Mouse (Mus musculus): ENCODE results near the gene Etnk1. TPM values are rescaled to one million over a fixed set of nuclear protein-coding genes. Genes with fewer than 3 reads are reported as not detected.
"Not testable (repeated sequence)": the region's sequence is repeated elsewhere in the genome, so short reads cannot be mapped to it uniquely, and the experiment has no call there.

The Etnk1 gene
- polyA plus RNA-seq, 1 experiment from 2014 or later = 42.2 TPM

DNA sequence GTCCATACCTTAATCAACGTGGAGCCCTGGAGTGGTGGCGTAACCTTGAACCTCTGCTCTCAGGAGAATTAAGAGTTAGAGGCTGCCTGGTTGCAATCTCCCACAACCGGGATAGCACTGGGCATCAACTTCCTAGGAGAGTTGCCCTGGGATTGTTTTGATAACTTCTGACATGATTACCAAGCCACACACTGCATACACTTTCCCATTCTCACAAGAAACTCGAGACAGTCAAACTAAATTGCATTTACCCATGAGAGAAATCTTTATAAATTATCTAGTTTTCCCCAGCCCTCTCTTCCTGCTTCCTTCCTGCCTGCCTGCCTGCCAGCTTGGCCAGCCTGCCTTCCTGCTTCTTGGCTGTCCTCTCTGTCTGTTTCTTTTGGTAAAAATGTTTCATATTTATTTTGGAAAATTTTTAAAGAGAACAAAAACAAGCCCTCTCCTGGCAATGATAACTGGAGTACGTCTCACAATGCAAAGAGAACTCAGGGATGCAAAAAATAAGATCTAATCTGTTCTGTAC lies 17.2 kb upstream of the Etnk1 start:
- in situ Hi-C loops (cut with MboI; ENCODE audit: low pct_unique_long_range_greater_than_20kb) = loop anchor here (25.0 kb wide), 2 partner anchors 638 to 788 kb away; partner anchors contain the start of gene Ldhb
- H3K27me3 ChIP-seq = no peaks in the 10 kb centered on the region
- ATAC-seq = no peak
- CTCF ChIA-PET = no interaction called here
- TF ChIP-seq CTCF (IDR thresholded peaks at IDR 0.05) = no peak
- POLR2A ChIA-PET = no interaction called here
- DNase-seq (ENCODE audit: low read depth, low spot score) = no peak

GRCm38 (mm10) chr6:143151081-143151995 lies 15.7 kb upstream of the Etnk1 start:
- ATAC-seq; POLR2A ChIA-PET; H3K27me3 ChIP-seq; DNase-seq (ENCODE audit: low read depth, low spot score): not testable (repeated sequence)
- CTCF ChIA-PET = interaction anchor here (1.2 to 2.0 kb wide), 3 partner anchors 15 to 20 kb away, joined by 3 to 8 read pairs (median 5); partner anchors contain the start of gene Etnk1
- in situ Hi-C loops (cut with MboI; ENCODE audit: low pct_unique_long_range_greater_than_20kb) = loop anchor here (25.0 kb wide), 2 partner anchors 639 to 789 kb away; partner anchors contain the start of gene Ldhb

GRCm38 (mm10) chr6:143152321-143152827 lies 14.6 kb upstream of the Etnk1 start:
- ATAC-seq (peak; percentile 96), DNase-seq (ENCODE audit: low read depth, low spot score) (peak; percentile 94)
- CTCF ChIA-PET = interaction anchor here (0.7 to 2.0 kb wide), 6 partner anchors 14 to 127 kb away, joined by 3 to 8 read pairs (median 4); partner anchors contain the start of gene Etnk1
- peak; percentile 38 for TF ChIP-seq CTCF (IDR thresholded peaks at IDR 0.05)
- in situ Hi-C loops (cut with MboI; ENCODE audit: low pct_unique_long_range_greater_than_20kb) = loop anchor here (25.0 kb wide), 2 partner anchors 640 to 790 kb away; partner anchors contain the start of gene Ldhb
- POLR2A ChIA-PET = interaction anchor here (1.1 kb wide), 1 partner anchor 9 kb away, joined by 3 read pairs; no protein-coding TSS in a partner anchor
- no peaks in the 10 kb centered on the region for H3K27me3 ChIP-seq

DNA sequence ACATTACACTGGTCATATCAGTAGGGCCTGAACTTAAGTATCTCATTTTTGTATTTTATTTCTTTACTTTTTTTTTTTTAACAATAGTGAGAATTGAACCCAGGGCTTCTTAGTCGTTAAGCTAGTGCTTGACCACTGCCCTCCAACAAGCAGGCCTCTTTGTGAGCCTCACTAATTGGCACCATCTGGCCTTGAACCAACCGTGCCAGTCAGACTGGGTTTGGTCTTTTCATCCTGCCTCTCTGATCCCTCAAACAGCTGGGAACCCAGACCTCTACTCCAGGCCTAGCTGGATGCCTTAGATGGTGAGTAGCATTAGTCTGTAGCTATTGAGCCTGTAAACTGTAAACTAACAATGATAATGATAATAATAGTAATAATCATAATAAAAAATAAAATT lies 13.9 kb upstream of the Etnk1 start:
- POLR2A ChIA-PET = interaction anchor here (1.0 kb wide), 1 partner anchor 22 kb away, joined by 4 read pairs; no protein-coding TSS in a partner anchor
- no peak for DNase-seq (ENCODE audit: low read depth, low spot score)

DNA sequence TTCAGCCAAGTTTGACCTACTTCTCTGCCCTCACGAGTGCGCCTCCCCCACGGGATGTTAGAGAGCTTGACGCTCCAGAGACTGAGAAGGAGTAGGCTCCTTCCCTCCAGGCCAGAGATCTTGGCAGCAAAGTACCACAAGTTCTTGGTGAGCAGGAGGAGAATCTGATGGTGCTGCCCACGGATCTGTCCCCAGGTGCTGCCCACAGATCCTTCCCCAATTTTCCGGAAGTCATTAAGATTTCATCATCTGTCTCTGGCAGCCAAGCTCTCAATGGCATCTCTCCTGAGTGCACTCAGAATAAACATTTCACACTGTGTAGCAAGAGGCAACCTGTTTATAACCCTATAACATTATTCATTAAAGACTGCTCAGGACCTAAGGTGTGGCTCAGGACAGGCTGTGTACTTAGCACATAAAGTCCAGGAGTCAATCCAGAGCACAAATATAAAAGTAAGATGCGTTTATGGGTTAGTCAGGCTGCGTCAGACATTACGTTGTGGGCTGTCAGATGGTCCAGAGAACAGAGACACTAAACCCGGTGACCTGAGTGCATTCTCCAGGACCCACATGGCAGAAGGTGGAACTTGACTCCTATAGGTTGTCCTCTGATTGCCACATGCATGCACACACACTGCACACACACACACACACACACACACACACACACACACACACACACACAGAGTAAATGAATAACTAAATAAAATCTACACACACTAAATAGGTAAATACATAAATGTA lies 13.1 kb upstream of the Etnk1 start:
- DNase-seq (ENCODE audit: low read depth, low spot score) = no peak
- no peak for ATAC-seq
- in situ Hi-C loops (cut with MboI; ENCODE audit: low pct_unique_long_range_greater_than_20kb) = loop anchor here (25.0 kb wide), 2 partner anchors 642 to 792 kb away; partner anchors contain the start of gene Ldhb
- no peak for TF ChIP-seq CTCF (IDR thresholded peaks at IDR 0.05)
- CTCF ChIA-PET = interaction anchor here (0.8 to 2.0 kb wide), 3 partner anchors 22 to 55 kb away, joined by 3 to 8 read pairs (median 3); no protein-coding TSS in a partner anchor
- POLR2A ChIA-PET = interaction anchor here (1.0 kb wide), 1 partner anchor 21 kb away, joined by 4 read pairs; no protein-coding TSS in a partner anchor
- H3K27me3 ChIP-seq = no peaks in the 10 kb centered on the region

More for the DNA sequence above, 13.9 kb upstream of the Etnk1 start:
- CTCF ChIA-PET = interaction anchor here (0.7 to 2.0 kb wide), 7 partner anchors 14 to 128 kb away, joined by 3 to 8 read pairs (median 3); partner anchors contain the start of gene Etnk1
- H3K27me3 ChIP-seq = no peaks in the 10 kb centered on the region
- in situ Hi-C loops (cut with MboI; ENCODE audit: low pct_unique_long_range_greater_than_20kb) = loop anchor here (25.0 kb wide), 2 partner anchors 641 to 791 kb away; partner anchors contain the start of gene Ldhb
- TF ChIP-seq CTCF (IDR thresholded peaks at IDR 0.05) = no peak
- no peak for ATAC-seq

- in situ Hi-C loops (cut with MboI; ENCODE audit: low pct_unique_long_range_greater_than_20kb) = loop anchor here (25.0 kb wide), 2 partner anchors 643 to 793 kb away; partner anchors contain the start of gene Ldhb
- CTCF ChIA-PET = interaction anchor here (0.9 to 2.0 kb wide), 2 partner anchors 8 to 21 kb away, joined by 3 to 8 read pairs; no protein-coding TSS in a partner anchor
- no peak for TF ChIP-seq CTCF (IDR thresholded peaks at IDR 0.05)
- no peak for DNase-seq (ENCODE audit: low read depth, low spot score)
- no peaks in the 10 kb centered on the region for H3K27me3 ChIP-seq
- POLR2A ChIA-PET = interaction anchor here (0.5 to 0.6 kb wide), 2 partner anchors 9 to 40 kb away, joined by 3 read pairs; no protein-coding TSS in a partner anchor
- no peak for ATAC-seq
Measured at GRCm38 (mm10) chr6:143154885-143155284, 12.1 kb upstream of the Etnk1 start.

- no peaks in the 10 kb centered on the region for H3K27me3 ChIP-seq
- in situ Hi-C loops (cut with MboI; ENCODE audit: low pct_unique_long_range_greater_than_20kb) = loop anchor here (25.0 kb wide), 2 partner anchors 644 to 794 kb away; partner anchors contain the start of gene Ldhb
- no peak for TF ChIP-seq CTCF (IDR thresholded peaks at IDR 0.05)
- CTCF ChIA-PET = interaction anchor here (2.0 kb wide), 1 partner anchor 20 kb away, joined by 8 read pairs; no protein-coding TSS in a partner anchor
- ATAC-seq (no peak), DNase-seq (ENCODE audit: low read depth, low spot score) (no peak)
- POLR2A ChIA-PET = interaction anchor here (0.6 kb wide), 1 partner anchor 14 kb away, joined by 3 read pairs; no protein-coding TSS in a partner anchor
Measured at GRCm38 (mm10) chr6:143155996-143156395, 11.0 kb upstream of the Etnk1 start.

GRCm38 (mm10) chr6:143156684-143157083 lies 10.3 kb upstream of the Etnk1 start:
- ATAC-seq = no peak
- DNase-seq (ENCODE audit: low read depth, low spot score) = no peak
- no peak for TF ChIP-seq CTCF (IDR thresholded peaks at IDR 0.05)
- ChIA-PET POLR2A (interaction anchor here (0.6 to 1.2 kb wide), 3 partner anchors 11 to 1868 kb away, joined by 3 to 4 read pairs (median 3); partner anchors contain the start of gene Etnk1), CTCF (no interaction called here)
- in situ Hi-C loops (cut with MboI; ENCODE audit: low pct_unique_long_range_greater_than_20kb) = loop anchor here (25.0 kb wide), 2 partner anchors 644 to 794 kb away; partner anchors contain the start of gene Ldhb
- no peaks in the 10 kb centered on the region for H3K27me3 ChIP-seq

DNA sequence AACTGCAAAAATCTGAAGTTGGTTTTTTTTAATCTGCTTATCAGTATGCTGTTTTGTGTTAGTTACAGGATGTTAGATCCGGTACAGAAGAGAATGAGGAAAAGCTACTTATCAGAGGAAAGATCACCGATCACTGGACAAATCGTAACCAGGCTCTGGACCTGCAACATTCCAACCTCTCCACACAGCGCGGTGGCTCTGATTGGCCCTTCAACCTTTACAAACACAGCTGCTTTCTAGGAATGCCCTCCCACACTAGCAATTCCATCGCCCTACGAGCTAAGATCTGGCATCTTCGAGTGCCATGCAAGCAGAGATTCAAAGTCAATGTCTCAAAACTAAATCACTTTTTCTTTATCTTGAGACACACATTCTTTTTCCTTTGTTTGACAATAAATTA lies 9.6 kb upstream of the Etnk1 start:
- no peaks in the 10 kb centered on the region for H3K27me3 ChIP-seq
- no peak for TF ChIP-seq CTCF (IDR thresholded peaks at IDR 0.05)
- CTCF ChIA-PET = no interaction called here
- POLR2A ChIA-PET = interaction anchor here (1.2 kb wide), 1 partner anchor 10 kb away, joined by 4 read pairs; the partner anchor contains the start of gene Etnk1
- ATAC-seq (no peak), DNase-seq (ENCODE audit: low read depth, low spot score) (no peak)
- in situ Hi-C loops (cut with MboI; ENCODE audit: low pct_unique_long_range_greater_than_20kb) = loop anchor here (25.0 kb wide), 2 partner anchors 645 to 795 kb away; partner anchors contain the start of gene Ldhb
